Comparison of ENCODE assay signal across 19 mouse cellular contexts in the genomic region with DNA sequence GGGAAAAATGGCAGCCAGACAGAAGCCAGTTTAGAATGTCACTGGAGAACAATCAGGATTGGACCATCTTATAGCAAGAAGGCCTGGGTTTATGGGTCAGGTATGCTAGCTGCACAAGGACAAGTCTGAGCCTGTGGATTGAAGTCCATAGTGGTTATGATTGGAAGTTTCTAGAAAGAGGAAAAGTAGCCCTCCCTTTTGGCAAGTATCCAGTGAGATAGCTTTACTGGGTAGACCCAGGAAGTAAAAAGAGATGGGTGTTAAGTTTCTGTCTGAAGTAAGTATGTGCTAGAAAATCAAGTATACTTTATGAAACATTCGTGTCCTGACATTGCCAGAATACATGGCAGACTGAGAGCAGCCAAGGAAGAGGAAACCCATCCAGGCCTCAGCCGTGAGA.
"Had no signal": no experiment of that assay in that cellular context is flagged by ENCODE, and none has a peak within 500 bp of the region (broad histone marks: within the 10 kb centered on the region; RNA-seq: fewer than 3 reads in every experiment).

No protein-coding gene starts in this region.

- H3K9ac ChIP-seq: liver, embryonic 12.5 days; liver, embryonic 14.5 days; midbrain, embryonic 12.5 days; neural tube, embryonic 13.5 days; neural tube, embryonic 15.5 days had no signal

- H3K36me3 ChIP-seq: liver, embryonic 12.5 days; midbrain, embryonic 10.5 days; midbrain, embryonic 12.5 days; neural tube, embryonic 13.5 days; neural tube, embryonic 15.5 days had no signal

- H3K4me3 ChIP-seq: liver, embryonic 12.5 days; midbrain, embryonic 10.5 days; midbrain, embryonic 12.5 days; myocyte; neural tube, embryonic 13.5 days; neural tube, embryonic 15.5 days had no signal

- H3K9me3 ChIP-seq: liver, embryonic 12.5 days; midbrain, embryonic 10.5 days; midbrain, embryonic 12.5 days; neural tube, embryonic 13.5 days; neural tube, embryonic 15.5 days had no signal

- H3K4me2 ChIP-seq: liver, embryonic 12.5 days; midbrain, embryonic 12.5 days; neural tube, embryonic 13.5 days; neural tube, embryonic 15.5 days had no signal

- ATAC-seq: liver, embryonic 12.5 days; midbrain, embryonic 16.5 days had no signal

- DNase-seq: lung, adult 18-20 months; lung, postnatal 4 days; midbrain, embryonic 14.5 days; retina, postnatal 1 day; right cerebral cortex, adult 18-20 months; right cerebral cortex, postnatal 25 days; right cerebral cortex, postnatal 4 days; spleen, adult 18-20 months; thymus, adult 18-20 months; thymus, postnatal 14 days; thymus, postnatal 36 days had no signal

- H3K27me3 ChIP-seq: liver, embryonic 12.5 days; midbrain, embryonic 12.5 days; neural tube, embryonic 13.5 days; neural tube, embryonic 15.5 days had no signal

- H3K27ac ChIP-seq: liver, embryonic 12.5 days; liver, embryonic 14.5 days; midbrain, embryonic 10.5 days; midbrain, embryonic 12.5 days; neural tube, embryonic 13.5 days; neural tube, embryonic 15.5 days had no signal
